Mouse (Mus musculus) kidney, postnatal 4 days (tissue): ENCODE data around the gene Cacfd1.
A peak's percentile ranks its signal among the peaks of the same experiment; 100 is the strongest.

Source experiments
- DNase-seq, 2 experiments: peaks; one replicate each; pipeline ENCODE4 v3.0.0; 2021; ENCODE audit warnings: mixed read lengths in 2 of 2

Gene Cacfd1

DNA sequence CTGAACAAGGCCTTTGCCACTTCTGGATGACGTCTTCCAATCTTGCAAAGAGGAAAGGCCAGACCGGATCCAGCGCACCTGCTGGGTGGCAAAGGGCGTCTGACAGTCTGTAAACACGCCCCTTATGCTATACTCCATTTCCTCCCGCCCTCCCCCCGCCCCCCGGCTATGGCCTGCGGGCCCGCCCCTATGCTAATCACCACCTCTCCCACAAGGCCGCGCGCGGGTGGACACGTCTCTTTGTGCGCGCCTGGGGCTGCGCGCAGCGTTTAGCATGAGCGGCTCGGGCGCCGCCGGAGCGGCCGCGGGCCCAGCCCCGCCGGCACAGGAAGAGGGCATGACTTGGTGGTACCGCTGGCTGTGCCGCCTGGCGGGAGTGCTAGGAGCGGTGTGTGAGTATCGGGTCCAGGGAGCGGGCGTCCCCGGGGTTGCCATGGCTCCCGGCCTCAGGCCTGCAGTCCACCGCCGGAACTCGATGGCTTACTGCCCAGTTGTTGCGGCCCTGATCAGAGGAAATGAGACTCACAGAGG, at the start of gene Cacfd1:
Cacfd1 (plus strand) TSS at position 213 of the 531 bp plus-strand sequence.
- DNase-seq = peak; percentile 91 to 95

DNA sequence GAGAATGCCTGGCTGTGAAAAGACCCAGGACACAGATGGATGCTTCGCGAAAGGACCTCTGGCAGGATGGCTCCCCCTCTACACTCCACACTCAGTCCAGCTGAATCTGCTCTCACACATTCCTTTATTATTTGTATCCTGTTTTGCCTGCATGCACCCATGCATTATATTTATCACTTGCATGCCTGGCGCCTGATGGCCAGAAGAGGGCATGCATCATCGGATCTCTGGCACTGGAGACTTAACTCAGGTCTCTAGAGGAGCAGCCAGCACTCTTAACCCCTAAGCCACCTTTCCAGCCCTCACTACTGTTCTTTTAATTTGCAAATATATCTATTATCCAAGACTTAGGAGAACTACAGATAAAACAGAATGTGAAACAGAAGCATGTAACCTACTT, 49.0 kb upstream of the Cacfd1 start:
- DNase-seq = peak; percentile 37 to 60

- DNase-seq = peak; percentile 96 to 97
Measured at GRCm38 (mm10) chr2:26963923-26964723, 45.6 kb upstream of the Cacfd1 start, which contains the start of gene Rexo4. Rexo4 (minus strand) TSS chr2:26964386.

- peak in 1 of 2 experiments; percentile 28 for DNase-seq
Measured at GRCm38 (mm10) chr2:26964724-26965370, 44.9 kb upstream of the Cacfd1 start.

- DNase-seq = no peak
Measured at GRCm38 (mm10) chr2:26967262-26967661, 42.5 kb upstream of the Cacfd1 start.

GRCm38 (mm10) chr2:26973116-26973515, 36.6 kb upstream of the Cacfd1 start, which contains the start of gene Adamts13:
Adamts13 (plus strand) TSS chr2:26973416.
- no peak for DNase-seq

- no peak for DNase-seq
Measured at GRCm38 (mm10) chr2:26973960-26974359, 35.8 kb upstream of the Cacfd1 start.

DNA sequence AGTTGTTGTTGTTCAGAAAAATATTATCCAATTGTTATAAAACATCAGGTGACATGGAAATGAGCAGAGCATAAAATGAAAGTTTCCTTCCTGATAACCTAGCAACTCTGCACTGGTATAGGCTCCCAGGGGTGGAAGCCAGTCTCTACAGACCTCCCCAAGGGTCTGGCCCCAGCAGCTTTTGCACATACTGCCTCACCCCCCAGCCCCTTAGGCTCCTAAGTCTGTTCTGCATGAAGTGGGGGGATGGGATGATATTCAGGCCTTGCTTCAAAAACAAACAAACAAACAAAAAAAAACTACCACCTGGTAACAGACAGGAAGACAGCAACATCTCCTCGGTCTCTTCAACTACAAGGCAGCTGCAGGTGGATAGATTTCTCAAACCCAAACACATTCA, 29.4 kb upstream of the Cacfd1 start:
- no peak for DNase-seq

GRCm38 (mm10) chr2:26984179-26984578, 25.5 kb upstream of the Cacfd1 start:
- DNase-seq = no peak

- DNase-seq = no peak
Measured at GRCm38 (mm10) chr2:26984640-26985039, 25.1 kb upstream of the Cacfd1 start.

GRCm38 (mm10) chr2:26993936-26994335, 15.8 kb upstream of the Cacfd1 start:
- no peak for DNase-seq

DNA sequence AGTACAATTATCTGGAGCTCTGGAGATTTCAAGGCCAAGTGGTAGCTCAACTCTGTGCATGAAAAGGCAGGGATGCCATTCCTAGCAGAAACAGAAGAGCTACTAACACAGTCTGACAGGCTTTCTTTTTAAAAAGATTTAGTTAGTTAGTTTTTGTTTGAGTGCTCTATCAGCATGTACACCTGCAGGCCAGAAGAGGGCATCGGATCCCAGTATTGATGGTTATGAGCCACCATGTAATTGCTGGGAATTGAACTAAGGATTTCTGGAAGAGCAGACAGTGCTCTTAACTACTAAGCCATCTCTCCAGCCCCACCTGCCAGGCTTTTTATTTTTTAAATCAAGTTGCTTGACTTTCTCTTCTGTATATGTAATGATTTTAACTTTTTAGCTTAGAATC, 12.2 kb upstream of the Cacfd1 start:
- DNase-seq = no peak

GRCm38 (mm10) chr2:26997993-26998392, 11.7 kb upstream of the Cacfd1 start:
- DNase-seq = no peak

- DNase-seq = no peak
Measured at GRCm38 (mm10) chr2:27006255-27006654, 3.5 kb upstream of the Cacfd1 start.

- no peak for DNase-seq
Measured at GRCm38 (mm10) chr2:27007701-27008100, 2.0 kb upstream of the Cacfd1 start.

- peak; percentile 85 to 87 for DNase-seq
Measured at GRCm38 (mm10) chr2:27017802-27018201, 8.1 kb downstream of the Cacfd1 start.

- DNase-seq = no peak
Measured at GRCm38 (mm10) chr2:27019530-27019929, 9.8 kb downstream of the Cacfd1 start.

DNA sequence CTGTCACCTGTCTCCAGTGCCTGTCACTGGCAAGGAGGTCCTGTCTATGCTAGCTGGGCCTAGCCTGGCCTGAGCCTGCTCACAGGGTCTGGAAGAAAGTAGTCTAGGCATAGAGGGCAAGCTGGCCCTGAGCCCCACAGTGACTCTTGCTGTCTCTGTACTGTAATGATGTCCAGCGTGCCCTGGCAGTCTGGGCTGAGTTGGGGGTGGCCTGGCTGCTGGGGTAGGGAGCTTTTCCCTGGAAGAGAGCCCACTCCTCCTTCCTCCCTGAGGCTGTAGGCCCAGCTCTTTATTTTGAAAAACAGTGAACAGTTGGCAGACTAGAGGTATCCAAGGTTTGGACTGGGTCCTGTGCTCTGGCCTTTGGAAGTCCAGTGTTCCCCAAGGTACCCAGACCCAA, 11.4 kb downstream of the Cacfd1 start:
- no peak for DNase-seq

DNA sequence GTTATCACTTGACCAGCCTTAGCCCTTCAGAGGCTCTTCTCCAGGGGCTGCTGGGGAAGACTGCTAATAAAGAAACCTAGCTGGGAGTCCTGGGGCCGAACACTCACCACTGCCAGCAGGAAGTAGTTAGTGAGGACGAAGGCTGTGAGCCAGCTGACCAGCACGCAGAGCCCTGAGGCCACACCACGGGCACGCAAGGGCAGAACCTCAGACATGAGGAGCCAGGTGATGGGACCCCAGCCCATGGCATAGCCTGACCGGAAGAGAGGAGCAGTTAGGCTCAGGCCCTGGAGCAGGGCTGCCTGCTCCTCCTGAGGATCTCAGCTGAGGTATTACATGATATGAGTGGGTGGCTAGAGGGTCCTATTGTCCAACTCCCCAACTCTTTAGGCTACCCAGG, 12.9 kb downstream of the Cacfd1 start:
- no peak for DNase-seq

DNA sequence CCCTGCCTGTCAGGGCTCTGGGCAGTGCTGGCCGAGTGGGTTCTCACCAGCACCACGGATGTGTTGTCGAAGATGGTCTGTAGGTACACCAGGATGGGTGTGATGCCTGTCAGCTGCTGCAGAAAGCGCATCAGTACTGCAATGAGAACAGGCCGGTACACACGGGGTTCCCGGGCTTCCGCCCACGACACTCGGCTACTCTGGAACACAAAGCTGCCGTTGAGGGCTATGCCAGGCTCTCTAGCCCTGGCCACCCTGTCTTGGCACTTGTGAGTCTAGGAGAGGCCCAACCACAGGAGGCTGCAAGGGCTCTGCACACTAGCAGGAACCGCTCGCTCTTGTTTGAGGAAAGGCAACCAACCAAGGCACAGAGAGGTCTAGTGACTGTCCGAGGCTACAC, 14.4 kb downstream of the Cacfd1 start:
- DNase-seq = no peak

DNA sequence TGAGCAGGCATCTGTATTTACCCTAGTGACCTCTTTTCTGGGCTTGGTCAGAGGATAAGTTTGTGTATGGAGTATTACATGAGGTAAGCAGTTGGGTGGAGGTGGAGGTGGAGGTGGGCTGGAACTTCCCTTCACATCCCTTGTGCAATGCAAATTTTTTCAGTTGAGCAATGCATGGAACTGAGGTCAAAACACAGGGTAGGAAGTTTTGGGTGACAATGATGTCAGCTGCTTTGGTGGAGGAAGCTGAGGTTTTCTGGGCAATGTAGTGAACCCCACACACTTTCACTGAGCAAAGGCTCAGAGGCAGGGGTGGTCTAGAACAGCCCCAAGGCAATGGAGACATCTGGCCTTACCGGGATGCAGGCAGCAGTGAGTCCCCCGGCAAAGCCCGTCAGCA, 15.8 kb downstream of the Cacfd1 start:
- no peak for DNase-seq

DNA sequence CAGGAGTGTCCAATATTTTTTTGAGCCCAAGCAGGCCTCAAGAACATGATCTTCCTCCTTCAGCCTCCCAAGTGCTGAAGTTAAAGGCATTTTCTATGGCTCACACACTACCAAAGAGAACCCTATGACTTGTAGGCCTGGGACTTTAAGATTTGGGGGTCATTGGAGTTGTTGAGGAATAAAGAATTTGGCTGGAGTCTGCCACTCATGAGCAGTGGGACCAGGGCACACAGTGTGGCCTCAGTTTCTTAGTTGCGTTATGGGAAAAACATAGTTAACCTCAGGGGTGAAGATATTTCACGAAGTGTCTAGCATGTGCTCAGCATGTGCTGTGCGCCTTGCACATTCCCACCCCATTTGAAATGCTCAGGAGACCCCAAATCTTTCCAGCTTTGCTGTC, 16.6 kb downstream of the Cacfd1 start:
- no peak for DNase-seq

- DNase-seq = no peak
Measured at GRCm38 (mm10) chr2:27026857-27027617, 17.3 kb downstream of the Cacfd1 start.
